Mouse (Mus musculus): ENCODE results near the gene Lpp.
A peak's percentile ranks its signal among the peaks of the same experiment; 100 is the strongest.

Lpp gene

DNA sequence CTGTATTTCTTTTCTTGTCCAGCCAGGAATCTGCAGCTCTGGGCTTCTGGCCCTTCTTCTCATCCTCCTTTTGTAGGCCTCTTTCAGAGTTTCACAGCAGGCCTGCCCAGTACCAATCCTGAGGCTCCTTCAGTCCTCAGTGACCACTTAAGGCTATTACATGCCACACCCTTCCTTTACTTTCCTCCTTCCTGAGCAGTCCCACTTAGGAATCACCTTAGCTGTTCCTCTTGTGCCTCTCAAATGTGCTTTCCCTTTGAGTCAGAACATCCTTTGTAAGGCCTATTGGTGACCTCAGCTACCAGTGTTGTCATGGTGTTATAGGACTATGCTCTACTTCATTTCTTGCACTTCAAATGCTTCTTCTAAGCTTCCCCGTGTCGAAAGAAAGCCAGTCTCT is 342.4 kb downstream of the Lpp start:
- DNase-seq = no peak

DNA sequence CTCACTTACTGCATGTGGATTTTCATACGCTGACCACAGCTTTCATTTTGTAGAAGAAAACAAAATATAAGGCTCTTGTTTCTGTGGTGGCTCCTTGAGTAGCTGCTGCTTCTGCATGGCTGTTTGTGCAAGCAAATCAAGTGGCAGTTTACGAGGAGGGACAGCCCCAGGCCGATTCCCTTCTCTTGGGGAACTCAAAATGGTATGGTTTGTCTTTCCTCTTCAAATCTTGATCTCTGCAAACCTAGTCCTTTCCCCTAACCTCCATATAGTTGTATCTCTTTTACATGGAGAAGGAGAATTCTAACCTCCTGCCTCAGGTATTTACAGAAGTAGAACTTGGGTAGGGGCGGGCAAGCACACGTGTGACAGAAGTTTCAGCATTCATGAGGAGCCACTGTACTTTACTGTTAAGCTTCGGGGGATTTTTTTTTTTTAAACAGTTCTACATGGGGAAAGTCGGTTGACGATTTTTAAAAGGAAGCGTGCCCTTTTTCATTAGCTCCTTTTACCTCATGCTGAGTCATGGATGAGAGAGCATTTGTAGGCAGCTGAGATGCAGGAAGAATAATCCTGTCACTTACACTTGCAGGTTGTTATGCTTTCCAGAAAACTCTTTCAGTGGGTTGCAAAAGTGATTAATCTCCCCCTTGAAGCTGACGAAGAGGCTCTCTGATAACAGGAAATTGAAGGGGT is 344.2 kb downstream of the Lpp start:
- no peak for DNase-seq

DNA sequence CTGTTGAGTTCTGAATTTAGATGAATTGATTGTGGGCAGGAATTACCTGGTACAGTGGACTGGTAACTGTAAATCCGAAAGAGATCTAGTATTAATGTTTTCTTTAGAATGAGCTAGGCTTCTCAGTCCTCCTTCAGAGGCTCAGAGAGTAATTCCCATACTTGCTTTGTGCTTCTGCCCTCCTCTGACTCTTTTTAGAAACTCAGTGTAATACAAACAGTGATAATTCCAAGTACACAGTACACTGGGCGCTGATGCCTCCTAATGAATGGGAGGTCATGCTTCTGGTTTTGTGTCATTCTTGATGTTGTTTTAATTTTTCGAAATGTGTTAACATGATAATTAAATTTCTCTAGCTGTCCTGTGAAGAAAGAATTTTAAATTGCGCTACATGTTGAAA is 347.4 kb downstream of the Lpp start:
- DNase-seq = no peak

DNA sequence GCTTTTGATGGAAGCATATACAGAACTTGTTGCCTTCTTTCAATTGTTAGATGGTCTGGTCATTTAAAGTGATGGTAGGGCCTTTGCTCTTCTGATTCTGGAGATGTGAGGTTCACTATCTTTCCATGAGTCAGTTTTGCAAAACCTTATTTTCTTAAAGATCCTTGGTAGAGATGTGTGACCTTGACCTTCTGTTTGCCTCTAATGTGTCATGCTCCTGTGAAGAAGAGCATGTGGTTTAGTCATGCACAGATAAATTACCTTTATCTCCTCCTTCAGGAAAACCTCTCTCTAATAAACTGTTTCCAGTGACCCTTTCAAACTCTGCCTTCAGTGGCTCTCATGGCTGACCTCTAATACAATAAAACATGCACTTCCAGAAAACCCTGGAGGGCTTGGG is 356.5 kb downstream of the Lpp start:
- DNase-seq = no peak

DNA sequence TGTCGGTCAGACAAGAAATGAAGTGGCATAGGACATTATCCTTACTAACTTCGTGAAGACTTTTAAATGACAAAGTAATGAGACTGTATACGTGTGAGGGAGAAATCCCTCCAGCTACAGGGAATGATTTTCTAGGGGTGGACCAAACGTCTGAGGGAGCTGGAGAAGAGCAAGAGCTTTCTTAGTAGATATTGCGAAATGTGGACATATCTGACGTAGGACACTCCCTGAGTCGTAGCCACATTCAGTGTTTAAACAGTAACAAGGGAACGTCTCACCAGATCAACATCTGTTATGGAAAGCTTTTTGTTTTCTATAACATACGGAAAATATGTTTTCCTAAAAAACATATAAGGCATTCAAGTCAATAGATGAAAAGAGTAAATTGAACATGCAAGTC is 362.8 kb downstream of the Lpp start:
- DNase-seq = no peak

DNA sequence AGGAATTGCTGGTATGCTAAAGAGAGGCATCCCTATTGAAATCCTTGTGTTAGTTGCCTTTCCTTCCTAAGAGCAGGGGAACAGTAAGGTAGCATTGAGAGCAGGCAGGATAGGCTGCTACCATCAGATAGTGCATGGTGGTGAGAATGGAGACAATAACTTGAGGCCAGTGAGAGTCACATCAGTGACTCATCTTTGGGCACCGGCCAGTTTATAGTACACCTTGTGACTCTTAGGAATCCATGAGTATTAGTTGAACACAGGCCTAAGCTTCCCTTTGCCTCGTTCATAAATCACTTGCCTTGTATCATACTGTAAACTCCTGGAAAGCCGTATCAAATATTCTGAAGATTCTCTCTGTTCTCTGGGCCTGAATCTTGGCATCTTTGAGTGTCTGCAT is 372.7 kb downstream of the Lpp start:
- peak in 1 of 2 experiments; percentile 18 for DNase-seq

DNA sequence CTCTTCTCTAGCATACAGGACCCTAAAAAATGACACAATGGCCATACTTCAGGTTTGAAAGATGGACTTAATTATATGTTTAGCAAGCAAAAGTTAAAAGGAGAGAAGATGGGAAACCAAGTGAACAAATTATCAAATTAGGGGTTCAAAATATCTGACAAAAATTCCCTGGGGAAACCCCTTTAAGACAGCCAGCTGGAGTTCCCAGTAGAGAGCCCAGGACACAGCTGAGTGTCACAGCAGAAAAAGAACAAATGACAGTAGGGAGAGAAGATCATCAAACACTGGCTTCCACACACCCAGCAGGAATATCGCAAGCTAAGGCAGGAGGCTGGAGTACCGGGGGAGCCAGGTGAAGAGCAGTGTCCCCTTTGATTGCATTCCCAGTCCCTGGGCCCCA is 373.3 kb downstream of the Lpp start:
- DNase-seq = no peak

DNA sequence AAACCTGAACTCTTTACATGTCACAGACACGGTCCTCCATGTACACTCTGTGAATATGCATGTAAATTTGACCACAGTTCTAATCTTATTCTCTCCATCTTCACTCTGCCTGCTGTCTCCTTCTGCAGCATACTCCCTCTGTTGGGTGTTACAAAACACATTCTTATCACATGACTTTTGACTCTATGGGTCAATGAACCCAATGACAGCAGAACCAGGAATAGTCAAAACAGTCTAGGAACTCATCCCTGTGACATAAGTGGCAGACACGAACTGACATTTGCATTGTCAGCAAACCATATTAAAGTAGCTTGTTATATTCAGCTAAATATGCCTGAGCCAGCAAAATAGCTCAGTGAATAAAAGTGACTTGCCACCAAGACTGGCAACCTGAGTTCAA is 383.7 kb downstream of the Lpp start:
- DNase-seq = no peak

DNA sequence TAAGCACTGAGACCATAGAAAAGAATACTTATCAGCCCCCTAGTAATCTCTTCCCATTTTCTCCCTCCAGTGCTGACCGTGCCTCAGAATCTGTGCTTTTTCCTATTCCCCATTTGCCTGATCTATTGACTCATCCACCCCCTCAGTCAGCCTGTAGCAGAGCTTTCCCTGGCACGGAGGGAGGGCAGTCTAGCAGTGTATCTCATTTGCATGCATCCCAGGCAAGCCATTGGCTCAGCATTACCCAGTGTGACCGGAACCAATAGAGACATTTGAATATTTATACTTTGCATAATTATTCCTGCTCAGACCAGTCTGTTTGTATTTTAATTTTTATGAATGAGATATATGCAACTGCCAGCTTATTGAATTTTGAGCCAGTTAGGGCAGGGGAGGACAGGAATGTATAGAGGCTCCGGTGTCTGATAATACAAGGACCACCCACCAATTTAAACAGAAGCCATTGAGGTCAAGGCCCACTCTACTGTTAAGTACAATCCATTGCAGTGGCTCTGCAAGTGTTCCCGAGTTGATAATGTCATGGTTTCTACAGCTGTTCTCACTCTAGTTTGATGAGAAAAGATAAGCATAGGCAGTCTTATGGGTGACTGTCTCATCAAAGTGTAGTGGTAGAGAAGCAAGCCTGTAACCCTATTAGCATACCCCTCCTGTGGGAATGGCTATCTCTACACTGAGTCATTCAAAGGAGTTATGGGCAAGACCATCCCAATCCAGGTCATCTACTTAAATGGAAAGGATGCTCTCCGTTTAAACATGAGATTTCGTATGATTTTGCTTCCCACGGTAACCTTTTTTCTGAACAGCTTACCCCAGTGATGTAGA is 385.3 kb downstream of the Lpp start:
- no peak for DNase-seq

DNA sequence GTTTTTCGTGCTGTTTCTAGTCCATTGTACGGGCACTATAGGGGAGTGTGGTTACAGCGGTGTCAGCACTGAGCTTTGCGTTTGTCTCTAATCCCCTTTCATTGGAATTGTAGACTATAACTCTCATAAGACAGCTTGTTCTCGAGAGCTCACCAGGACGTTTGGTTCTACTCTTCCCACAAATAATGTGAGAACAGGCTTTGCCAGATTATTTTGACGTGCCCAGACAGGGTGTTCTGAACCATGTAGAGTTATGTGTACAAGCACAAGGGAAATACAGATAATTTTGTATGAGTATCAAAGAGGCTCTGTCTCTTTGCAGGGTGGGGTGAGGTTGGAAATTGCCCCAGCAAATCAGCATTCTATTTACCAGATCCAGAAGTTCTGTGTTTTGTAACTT is 387.2 kb downstream of the Lpp start:
- no peak for DNase-seq

DNA sequence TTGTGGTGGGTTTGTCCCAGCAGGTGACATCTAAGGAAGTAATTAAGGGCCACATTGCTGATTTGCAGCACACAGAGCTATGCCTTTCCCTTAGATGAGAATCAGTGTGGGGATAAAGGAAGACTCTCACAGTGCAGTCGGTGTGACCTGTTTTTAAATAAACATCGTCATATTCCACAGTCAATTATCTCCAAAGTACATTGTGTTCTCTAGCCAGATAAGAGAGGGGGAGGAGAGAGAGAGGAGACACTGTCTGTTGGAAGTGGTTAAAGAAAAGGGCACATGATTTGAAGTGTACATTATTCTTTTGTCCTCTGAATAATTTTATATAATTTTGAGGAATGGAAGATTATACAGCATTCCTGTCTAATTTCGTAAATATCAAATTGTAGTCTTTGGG is 388.6 kb downstream of the Lpp start:
- DNase-seq = no peak

DNA sequence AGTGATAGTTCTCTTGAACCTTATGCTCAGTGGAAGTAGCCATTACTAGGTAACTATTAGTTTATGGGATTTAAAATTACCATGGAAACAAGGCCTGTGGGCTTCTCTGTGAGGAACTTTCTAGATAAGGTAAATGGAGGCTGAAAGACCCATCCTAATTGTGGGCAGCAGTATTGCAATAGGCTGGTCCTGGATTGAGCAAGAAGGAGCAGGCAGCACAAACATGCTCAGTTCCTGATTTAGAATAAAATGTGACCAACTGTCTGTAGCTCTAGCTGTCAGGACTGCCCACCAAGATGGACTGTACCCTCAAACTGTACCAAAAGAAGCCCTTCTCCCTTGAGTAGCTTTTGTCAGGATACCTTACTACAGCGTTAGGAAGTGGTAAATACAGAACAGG is 392.3 kb downstream of the Lpp start:
- DNase-seq = no peak

DNA sequence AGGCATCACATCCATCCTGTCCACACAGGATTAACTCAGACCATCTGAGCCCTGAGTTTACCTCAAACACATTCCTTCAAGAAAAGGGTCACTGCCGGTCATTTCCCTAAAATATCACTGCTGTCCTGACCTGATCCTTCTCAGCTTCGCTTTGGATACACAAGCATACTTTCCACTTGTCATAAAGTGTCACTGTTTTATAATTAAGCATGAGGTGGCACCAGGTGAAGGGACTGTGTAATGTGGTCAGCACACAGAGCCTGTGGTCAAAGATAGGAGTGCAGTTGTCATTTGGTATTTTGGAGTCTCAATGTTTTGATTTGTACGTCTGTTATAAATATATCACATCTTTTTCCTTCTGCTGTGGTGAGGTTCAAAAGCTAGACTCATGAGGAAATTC is 395.7 kb downstream of the Lpp start:
- no peak for DNase-seq

DNA sequence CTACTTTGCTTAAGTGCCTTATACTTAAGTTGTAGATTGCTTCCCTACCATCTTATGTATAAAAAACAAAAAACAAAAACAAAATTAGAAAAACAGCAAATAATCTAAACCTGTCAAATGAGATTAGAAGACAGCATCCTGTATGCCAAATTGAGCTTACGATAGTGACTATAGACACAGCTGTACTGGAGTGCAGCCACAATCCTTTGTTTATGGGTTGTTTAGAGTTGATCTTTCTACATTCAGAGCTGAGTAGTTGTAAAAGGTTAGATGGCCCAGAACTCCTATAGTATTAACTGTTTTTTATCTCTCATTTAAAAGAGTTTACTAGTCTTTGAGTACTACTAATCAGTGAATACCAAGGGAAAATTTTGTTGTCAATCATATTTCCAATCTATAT is 398.1 kb downstream of the Lpp start:
- DNase-seq = no peak

DNA sequence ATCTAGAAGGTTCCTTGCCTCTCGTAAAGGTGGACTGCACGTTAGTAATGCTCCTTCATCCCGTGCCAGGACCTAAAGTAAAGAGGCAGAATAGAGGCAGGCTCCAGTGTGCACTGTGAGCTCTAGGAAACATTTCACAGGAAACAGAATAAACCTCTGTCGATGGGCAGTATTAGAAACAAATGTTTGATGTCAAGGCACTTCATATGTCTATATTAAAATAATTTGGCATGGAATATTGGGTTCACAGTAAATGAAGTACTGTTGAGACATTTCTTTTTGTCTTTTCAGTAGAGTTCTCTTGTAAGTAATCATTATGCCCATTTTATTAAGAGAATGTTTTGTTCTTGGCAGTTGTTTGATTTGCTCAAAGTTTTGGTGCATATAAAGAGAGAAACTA is 398.7 kb downstream of the Lpp start:
- DNase-seq = no peak

DNA sequence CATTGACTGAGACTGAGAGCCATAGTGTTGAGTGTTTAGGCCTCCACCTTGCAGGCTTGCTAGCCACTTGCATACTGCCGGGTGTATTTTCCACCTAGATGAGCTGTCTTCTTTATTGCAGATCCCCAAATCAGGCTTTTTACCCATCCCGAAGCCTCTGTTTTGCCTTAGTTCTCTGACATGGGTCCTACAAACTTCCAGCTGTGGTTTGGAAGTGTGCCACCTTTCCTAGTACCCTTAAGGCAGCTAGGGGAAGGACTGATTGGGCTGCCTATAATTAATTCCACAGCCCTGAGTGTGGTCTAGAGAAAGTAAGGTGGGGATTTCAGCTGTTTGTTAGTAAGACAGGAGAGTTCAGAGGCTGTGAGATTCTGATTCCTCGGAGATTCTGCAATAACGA is 399.5 kb downstream of the Lpp start:
- DNase-seq = no peak

DNA sequence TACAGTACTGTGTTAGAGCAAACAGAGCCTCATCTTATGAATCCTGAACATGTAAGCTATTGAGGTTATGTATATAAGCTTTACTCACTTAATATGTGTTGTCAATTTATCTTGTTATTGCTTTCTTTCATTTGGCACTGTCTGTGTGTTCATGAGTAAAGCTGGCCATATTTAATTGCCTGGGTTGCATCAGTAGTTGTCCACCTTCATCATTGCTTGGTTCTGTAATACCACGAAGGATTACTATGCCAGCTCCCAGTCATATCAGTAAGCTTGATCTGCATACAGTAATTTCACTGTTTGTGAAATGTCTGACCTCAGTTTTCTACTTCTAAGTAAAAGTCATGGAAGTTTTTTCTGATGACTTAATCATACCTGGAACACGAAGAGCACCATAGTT is 401.4 kb downstream of the Lpp start:
- DNase-seq = no peak

DNA sequence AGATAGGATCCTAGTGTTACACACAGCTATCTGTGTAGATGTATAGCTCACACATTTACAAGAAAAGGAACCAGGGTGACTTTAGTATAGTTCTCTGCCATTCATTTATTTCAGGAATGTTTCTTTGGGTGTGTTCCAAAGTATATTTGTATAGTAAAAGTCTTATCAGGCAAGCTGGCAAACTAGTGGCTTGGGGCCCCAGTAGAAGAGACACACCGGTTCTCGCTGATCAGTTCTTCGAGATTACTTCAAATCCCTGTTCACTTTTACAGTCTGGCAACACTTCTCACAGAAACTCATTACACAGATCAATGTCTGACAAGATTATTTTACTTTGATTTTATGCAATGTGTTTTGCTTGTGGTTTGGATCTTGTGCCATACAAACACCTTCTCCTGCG is 408.0 kb downstream of the Lpp start:
- DNase-seq = no peak

DNA sequence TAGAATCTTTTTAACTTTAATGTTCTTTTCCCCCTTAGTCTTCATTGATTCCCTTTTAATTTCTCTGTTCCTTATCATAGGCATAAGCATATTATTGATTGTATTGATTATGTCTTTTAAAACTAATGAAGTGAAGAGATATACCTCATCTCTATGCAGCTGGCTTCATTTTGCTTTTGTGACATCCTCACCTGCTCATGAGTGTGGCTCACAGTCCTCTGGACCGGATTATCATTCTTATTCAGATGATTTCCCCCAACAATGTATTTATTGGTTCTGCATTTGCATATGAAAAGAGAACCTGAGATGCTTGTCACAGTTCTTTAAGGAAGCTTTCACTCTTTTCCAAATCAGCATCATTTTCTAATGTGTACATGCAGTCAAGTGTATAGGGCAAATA is 408.5 kb downstream of the Lpp start:
- DNase-seq = no peak

DNA sequence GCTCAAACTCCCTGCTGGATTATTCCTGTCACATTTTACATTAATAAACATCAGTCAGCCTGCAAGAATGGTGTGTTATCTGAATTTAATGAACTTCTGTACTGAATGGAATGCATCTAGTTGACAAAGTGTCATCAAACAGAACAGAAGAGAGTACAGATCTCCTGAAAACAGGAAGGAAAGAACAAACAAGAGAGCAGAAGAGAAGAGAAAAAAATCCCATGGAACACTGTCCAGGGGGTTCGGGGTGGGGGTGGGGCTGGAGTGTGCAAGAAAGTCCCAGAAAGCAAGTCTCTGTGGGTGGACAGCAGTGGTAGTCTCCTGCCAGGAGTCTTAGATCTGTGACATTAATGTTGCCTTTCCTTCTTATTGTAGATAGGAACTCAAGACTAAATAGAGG is 412.8 kb downstream of the Lpp start:
- DNase-seq = no peak

DNA sequence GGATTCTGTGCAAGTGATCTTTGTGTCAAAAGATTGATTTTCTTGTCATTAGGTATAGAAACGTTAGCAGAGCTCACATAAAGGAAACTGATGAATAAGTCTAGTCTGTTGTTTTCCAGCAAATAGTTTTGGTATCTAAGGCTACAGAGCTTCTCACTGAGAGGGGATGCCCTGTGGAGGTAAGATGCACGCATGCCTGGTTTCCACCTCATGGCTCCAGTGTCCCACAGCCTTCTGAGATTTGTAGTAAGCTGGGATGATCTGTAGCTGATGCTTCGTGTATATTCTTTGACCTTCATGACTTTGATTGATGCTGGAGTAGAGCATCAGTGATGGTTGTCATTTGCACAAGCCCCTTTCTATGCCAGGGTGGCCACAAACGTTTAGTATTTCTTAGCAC is 414.3 kb downstream of the Lpp start:
- no peak for DNase-seq

DNA sequence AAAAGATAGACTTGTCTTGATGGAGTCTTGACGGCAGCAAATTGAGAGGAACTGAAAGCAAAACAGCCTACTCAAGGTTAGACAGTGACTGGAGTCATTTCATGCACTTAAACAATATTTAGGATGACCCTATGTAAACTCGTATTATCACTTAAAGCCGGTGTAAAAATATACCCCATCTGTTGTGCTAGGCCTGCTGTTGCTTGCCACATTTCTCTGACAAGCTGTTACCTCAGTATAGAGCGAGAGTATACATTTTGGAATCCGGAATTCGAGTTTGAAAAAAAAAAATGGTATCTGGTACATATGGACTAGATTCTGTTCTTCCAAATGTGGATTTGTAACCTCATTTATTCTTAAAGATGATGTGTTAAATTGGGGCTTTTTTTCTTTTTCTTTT is 416.5 kb downstream of the Lpp start:
- no peak for DNase-seq

DNA sequence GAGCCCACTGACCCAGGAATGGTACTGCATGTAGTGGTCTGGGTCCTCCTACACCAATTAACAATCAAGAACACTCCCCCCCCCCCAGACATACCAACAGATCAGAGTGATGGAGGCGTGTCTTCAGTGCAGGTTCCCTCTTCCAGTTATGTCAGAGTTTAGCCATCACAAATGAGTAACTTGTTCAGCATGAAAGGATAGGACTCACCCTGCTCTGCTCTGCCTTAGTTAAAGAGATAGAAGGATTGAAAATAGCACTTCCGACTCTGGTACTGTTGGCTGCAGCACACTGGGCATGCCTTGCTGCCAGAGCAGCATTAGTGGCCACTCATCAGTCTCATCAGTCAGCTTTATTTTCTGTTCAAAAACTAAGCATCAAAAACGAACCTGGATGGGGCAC is 423.3 kb downstream of the Lpp start:
- no peak for DNase-seq

DNA sequence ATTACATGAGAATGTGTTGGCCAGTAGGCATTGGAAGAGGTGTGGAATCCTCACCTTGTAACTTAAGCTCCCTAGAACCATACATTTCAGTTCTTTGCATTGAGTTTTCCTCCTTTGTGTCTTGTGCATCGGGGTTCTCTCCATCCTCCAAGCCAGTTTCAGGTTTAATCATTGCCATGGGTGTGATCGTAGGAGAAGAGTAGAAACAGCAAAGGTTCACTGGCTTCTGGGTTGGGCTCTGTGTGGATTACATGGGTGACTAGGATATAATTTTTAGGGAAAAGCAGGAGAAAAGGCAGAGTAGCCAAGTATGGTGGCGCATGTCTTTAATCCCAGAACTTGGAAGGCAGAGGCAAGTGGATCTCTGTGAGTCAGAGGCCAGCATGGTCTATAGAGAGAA is 424.1 kb downstream of the Lpp start:
- DNase-seq = no peak

DNA sequence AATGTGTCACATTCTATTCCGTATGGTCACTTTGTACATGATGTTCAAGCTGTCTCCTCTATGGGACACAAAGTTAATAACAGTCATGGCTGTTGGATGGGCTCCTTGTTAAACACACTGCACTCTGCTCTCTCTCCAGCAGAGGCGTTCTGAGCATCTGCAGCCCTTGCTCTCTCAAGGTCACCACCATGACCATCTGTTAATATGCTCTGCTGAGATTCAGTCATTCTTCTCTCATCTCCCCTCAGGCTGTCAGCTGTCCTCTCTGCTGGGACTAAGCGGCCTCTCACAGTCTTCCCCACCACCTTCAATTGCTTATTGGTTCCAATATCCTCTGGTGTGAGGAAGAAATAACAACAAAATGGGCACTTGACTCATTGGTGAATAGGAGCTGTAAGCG is 425.8 kb downstream of the Lpp start:
- DNase-seq = no peak
